Mouse (Mus musculus) CD4-positive, CD25-positive, alpha-beta regulatory T cell, adult 4 months (primary cell): ENCODE measurements around the gene Ak4. TPM values are rescaled to one million over a fixed set of nuclear protein-coding genes. Genes with fewer than 3 reads are reported as not detected.
"Not testable (repeated sequence)": the region's sequence is repeated elsewhere in the genome, so short reads cannot be mapped to it uniquely, and the experiment has no call there.

Experiments used
- ATAC-seq: one replicate; pipeline ENCODE4 v1.8.0; 2017
- polyA plus RNA-seq, 2 experiments: library from polyadenylated mRNA; unstranded; fragments of 100-300 nt; shearing (Covaris generic); gene quantifications; one replicate each; pipeline ENCODE4 v1.2.1; 2017

Gene Ak4
- polyA plus RNA-seq: under 1 TPM; 0.09 to 0.99 TPM

DNA sequence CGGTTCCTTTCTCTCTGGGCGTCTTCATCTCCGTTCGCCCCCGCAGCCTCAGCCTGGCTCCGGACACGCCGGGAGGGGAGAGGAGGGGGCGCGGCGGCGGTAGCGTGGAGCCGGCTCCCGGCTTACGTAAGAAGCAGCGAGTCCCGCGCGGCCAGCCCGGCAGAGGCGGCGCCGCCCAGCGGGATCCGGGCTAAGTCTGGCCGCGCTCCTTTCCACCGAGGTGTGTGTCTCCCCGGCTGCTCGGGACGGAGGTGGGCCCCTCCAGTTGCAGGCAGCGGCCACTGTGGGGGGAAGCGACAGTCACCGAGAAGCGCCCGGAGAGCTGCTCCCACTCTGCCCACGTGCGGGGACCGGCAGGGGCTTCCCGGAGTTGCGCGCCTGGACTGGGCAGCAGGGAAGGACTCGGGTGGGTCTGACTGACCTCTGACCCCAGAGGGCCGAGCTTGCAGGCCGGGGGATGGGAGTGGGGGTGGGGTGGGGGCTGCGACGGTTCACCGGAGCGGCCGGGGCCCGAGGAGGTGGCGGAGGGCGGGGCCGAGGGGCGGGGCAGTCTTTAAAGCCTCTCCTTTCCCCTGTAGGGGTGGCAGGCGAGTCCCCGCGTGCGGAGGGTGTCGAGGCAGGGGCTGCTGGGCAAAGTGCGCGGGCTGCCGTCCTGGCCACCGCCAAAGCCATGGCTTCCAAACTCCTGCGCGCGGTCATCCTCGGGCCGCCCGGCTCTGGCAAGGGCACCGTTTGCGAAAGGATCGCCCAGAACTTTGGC is at the start of gene Ak4:
TSS of gene Ak4 (plus strand) at position 127 of the 760 bp plus-strand sequence.
- ATAC-seq: peak; percentile 47

DNA sequence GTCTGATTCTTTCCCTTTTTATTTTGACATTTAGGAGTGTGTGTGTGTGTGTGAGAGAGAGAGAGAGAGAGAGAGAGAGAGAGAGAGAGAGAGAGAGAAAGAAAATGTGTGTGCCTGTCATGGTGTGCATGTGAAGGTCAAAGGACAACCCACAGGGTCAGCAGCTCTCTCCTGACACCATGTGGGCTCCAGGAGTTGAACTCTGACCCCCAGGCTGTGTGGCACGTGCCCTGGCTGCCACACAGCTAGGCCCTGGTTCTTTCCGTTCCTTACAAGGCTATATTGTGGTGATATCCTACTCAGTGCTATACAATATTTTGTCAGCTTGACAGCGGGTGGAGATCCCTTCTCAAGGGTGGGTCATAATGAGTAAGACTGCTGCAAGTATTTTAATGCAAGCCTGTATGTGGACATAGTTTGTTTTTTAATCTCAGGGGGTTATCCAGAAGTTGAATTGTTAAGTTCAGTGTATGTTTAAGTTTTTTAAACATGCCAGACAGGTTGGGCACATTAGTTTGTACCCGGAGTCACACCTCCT is 49.3 kb upstream of the Ak4 start:
- no peak for ATAC-seq

DNA sequence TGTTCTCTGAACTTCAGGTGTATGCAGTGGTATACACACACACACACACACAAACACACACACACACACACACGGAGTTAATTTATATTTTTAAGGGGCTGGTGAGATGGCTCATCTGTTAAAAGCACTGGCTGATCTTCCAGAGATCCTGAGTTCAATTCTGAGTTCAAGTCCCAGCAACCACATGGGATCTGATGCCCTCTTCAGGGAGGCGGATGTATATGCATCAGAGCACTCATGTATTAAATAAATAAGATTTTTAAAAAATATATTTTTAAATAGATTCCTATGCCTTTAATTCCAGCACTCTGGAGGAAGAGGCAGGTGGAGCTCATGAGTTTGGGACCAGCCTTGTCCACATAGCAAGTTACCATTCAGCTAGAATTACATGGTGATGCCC is 46.8 kb upstream of the Ak4 start:
- no peak for ATAC-seq

DNA sequence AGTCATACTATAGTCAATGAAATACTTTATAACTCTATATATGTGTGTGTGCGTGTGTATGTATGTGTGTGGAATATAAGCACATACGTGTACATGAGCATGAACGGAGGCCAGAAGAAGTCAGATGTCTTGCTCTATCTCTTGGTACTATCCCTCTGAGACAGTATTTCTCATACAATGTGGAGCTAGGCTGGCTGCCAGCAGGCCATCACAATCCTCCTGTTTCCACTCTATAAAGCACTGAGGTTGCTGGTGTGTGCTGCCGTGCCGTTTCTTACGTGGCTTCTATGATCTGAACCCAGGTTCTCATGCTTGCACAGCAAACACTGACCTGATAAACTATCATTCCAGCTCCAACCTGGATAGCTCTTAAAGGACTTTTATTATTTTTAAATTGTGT is 46.3 kb upstream of the Ak4 start:
- ATAC-seq: no peak

DNA sequence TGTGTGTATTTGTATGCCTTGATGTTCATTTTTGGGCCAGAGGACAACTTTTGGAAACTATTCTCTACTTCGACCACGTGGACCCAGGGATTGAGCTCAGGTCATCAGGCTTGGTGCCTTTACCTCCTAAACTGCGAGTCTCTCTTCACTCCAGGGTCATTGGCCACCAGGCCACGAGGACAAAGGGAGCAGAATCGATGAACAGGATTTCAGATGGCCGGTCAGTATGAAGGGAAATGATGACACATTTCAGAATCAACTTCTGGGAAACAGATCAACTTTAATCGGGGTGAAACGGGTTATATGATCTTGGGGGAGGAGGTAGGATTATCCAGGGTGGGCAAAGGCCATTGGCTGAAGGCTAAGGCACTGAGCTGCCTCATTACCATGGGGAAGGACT is 45.0 kb upstream of the Ak4 start:
- ATAC-seq: no peak

DNA sequence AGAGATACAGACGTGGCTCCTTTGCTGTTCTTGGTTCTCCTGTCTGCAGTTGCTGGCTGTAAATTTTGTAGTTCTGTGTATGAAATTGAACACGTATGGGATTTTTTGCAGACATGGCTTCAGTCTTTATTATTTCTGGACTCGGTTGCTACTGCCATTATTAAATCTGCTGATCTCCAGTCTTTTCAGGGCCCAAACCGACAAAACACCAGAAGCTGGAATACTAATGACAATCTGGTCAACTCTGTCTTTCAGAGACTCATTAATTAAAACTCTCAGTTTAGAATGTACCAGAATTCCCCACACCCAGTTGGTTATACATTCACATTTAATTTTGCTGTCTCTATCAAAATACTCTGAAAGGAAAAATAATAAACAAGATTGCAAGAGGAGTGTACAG is 42.2 kb upstream of the Ak4 start:
- ATAC-seq: no peak

DNA sequence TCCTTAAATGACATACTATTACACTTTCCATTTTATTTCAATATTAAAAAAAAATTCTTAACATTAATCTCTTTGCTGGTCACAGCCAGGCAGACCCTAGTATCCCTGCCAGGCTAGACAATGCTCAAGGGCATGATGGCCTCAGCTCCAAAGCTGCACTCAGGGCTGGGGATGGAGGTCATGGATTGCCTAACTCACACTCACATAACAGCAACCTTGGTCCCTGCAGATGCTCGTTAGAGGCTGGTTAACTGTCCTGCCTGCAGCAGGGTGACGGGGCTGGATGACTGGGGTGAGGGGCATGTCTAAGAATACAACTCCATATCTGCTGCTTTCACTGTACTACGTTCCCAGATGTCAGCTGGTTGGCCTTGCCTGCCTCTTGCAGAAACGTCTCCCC is 40.8 kb upstream of the Ak4 start:
- no peak for ATAC-seq

DNA sequence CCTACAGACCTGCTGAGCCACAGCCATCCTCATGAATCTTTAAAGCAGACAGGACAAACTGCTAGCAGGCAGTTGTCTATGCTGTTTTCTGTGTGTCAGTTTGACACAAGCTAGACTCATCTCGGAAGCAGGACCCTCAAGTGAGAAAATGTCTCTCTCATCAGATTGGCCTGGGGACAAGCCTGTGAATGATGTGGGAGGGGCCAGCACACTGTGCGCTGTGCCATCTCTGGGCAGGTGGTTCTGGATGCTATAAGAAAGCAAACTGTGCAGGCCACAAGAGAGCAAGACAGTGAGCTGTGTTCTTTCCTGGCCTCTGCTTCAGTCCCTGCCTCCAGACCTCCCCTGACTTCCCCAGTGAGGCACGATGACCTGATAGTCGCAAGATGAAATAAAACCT is 40.3 kb upstream of the Ak4 start:
- ATAC-seq: no peak

DNA sequence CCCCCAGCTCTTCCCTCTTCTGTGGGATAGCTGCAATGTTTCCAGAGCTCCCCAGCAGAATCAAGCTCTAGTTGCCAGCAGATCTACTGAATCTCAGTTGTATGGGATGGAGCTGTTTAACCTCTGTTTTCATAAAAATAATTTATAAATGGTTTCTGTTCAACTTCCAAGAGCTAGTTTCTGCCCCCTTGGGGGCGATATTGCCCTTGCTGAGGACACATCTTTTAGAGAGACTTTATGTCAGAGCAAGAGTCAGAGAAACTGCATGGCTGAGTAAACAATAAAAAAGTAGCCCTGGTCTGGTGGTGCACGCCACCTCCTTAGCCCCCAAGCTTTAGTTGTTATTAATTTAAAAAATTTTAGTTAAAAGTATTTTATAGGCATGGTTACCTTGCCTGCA is 34.1 kb upstream of the Ak4 start:
- no peak for ATAC-seq

DNA sequence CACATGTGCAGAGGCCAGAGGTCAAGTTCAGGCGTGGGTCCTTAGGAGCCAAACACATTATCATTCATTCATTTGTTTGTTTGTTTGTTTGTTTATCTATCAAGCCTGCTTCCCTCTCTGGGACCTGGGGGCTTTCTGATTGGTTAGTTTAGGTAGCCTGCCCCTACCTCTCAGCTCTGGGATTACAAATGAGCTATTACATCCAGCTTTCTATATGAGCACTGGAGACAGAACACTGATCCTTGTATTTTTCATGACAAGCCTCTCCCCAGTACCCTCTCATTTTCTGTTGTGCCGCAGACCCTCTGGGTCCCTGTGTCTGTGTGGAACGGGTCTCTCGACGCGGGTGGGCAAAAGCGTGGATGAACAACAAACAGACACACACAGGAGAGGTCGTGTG is 30.8 kb upstream of the Ak4 start:
- no peak for ATAC-seq

DNA sequence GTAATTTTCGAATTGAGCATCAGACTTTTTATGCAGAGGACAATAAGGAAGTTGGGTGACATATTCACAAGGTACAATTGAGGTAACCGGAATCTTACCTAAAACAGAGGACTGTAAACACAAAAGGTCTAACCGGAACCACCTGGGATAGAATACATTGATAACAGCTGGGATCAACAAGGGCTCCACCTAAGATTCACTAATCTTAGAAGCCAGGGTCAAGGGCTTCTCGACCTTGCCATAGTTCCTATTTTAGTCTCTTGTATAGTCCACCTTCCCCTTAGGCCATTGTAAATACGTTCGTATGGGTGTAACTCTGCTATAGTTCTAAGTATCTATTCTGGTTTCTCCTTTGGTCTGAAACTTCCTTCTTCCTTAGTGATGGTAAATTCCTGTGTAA is 30.4 kb upstream of the Ak4 start:
- ATAC-seq: not testable (repeated sequence)

DNA sequence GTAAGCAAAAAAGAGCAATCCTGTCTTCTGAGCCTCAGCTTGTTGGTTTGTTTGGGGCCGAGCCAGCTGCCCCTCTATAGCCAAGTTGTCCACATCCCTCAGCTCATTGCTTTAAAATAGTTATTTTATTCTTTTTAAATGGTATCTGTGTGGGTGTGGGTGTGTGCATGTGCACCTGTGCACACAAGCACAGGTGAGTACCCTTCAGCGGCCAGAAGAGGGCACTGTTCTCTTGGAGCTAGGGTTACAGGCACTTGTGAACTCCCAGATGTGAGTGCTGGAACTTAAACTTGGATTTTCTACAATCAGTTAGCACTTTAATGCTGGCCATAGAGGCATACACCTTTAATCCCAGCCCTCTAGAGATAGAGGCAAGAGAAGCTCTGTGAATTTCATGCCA is 26.8 kb upstream of the Ak4 start:
- ATAC-seq: no peak

DNA sequence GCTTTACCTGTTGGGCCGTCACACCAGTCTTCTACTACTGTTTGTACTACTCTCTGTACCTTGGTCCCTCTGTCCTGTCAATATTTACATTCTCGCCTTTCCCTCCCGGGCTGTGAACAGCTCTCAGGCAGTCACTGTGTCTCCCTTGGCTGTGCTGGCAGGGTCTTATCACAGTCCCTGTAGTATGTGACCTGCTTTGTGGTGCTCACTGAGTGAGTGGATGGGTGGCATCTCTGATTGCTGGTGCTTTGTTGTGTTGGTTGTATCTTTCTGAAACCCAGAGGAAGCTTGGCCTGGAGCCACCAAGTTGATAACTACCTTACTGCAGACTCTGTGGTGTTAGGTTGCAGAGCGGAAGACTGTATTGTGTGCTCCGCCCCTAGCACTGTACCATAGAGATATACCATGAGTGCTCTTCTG is 25.8 kb upstream of the Ak4 start:
- ATAC-seq: no peak

DNA sequence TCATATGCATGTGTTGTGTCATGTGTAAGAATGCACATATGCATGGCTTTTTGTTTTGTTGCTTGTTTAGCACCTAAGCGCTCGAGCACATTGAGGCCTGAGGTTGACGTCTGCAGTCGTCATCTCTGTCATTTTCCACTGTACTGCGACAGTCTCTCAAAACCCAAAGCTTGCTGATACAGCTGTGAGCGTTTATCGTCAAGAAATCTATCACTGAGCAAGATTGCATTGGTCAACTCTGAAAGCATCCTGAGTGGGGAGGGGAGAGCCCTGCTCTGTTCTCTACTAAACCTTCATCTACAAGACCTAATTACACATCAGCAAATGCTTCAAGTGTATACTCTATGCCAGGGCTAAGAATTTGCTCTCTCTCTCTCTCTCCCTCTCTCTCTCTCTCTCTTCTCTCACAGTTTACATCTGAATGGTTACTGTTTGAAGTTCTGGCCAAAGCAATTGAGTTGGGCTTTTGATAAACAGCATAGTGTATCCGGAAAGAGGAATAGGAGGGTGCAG is 24.0 kb upstream of the Ak4 start:
- no peak for ATAC-seq

DNA sequence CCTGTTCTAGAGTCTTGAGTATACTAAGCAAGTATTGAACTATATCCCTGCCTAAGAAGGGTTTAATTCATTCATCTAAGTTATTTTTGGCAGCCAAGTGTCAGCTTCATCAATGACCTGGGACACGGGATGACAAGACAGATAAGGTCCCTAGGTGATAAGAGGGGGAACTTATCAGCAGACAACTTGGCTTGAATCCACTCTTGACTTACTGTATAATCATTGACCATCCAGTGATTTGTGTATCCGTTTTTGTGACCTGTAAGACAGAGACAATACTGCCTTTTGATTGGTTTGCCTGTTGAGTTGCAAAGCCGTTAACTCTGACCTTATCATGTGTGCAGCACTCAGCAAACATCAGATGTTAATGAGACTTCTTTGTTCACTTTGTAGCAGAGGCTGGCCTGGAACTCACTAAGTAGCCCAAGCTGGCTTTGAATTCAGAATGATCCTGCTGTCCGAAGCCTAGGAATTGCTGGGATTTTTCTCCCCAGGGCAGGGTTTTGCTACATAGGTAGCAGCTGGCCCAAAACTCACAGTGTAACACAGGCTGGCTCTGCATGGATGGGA is 19.0 kb upstream of the Ak4 start:
- ATAC-seq: no peak

DNA sequence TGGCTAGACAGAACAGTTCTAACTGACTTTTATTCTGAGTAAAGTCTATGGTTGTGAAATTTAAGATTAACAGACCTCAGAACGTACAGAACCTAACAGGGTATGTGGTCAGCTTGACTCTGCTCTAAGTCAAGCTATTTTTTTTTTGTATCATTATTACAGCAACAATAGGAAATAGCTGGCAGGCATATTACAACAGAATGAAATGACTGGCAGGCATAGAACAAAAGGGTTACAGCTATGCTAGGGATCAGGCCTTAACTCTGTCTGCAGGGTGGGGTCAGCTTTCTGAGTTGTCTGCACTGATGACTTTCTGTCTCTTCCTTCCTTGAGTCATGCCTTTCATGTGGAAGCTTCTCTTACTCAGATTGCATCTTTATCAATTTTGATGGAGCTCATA is 17.1 kb upstream of the Ak4 start:
- no peak for ATAC-seq

DNA sequence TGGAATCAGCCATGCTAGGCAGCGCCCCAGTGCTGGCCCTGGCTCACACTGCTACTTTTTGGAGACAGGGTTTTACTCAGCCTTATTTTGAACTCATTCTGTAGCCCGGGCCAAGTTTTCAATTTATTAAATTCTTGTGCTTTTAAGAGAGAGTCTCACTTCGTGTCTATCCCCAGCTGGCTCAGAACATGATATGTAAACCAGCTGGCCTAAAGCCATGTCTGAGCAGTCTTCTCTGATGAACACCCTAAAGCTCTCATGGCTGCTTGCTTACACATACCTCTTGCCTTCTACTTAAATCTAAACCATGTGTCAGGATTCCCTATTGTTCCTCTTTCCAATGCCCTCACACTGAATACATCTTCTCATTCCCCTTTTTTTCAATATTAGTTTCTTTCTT is 14.2 kb upstream of the Ak4 start:
- ATAC-seq: no peak

DNA sequence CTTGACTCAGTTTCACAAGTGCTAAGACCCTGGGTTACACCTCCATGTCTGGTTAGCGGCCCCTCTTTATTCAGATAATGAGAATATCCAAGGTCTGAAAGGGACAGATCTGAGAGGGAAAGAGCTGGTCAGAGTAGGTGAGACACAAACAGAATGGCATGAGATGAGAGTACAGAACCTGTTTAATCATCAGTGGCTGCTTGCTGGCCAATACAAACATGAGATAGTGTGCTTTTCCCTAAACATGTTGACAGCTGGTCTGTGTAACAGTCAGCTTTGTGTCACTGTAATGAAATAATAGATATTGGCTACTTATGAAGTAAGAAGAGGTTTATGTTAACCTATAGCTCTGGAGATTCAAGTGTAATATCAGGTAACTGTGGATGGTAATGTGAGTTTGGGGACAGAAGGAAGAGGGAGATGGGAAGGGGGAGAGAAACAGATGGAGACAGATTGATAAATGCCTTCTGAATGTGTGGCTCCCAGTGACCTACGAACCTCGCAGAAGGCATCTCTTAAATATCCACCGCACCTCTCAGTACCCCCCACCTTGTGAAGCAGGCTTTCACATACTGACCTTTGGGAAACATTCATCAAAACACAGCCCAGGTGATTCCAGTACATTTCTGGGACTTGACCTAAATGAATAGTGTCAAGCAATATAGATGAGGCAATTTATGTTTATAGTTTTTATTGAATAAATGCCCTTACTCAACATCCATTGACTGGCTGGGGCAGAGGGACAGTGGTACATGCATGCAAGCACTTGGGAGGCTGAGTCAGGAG is 12.5 kb upstream of the Ak4 start:
- ATAC-seq: no peak

DNA sequence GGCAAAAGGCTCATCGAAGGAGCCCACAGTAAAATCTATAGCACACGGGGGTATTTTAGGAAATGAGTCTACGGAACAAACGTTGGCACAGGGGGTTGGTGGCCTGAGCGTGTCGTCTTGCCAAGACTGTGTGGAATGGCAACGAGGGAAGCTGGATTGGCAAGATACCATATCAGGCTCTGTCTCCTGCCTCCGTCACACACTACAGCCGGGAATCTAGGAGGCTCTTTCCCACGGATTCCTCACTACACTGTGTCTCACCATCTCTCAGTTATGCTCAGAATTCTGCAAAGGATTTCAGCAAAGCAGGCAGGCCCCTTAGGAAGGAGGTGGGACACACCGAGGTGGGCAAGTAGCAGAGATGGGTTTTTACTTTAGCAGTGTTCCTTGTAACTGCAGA is 2.1 kb upstream of the Ak4 start:
- no peak for ATAC-seq

DNA sequence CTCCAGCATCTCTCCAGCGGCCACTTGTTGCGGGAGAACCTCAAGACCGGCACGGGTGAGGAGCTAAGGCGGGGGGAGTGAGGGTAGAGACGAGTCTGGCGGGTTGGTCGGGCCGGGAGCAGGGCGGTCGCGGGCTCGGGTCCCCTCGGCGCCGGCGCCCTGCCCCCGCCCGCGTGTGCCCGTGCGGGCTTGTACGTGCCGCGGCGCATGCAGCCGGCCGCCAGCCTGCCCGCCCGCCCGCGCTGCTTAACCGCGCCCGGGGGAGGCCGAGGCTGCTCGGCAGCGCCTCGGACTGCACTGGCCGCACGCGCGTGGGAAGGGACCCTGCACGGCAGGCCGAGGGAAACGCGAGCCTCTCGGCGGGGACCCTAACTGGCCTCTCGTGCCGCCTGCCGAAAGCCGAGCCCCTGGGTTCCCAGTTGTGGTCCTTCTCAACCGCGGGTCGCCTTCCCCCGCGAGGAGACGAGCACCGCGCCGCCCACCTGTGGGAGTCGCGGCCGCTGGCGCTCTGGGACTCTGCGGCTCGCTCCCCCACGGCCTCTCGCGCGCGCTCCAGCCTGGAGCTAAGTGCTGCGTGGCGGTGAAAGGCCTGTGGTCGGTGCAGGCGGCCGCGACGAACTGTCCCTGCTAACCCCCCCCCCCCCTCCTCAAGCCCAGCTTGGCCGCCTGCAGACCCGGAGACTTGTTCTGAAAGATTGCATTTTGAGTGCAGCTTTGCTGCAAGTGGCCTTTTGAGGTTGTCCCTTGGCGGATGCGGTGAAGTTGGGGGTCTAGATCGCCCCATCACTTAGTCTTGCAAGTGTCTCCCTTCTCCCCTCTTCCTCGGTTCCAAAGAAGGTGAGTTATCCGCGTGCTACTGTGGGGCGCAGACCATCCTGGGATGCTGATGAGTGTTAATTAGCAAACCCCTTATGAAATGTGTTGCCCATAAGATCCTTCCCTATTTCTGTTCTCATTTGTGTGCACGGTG is 1.1 kb downstream of the Ak4 start:
- ATAC-seq: peak; percentile 26

DNA sequence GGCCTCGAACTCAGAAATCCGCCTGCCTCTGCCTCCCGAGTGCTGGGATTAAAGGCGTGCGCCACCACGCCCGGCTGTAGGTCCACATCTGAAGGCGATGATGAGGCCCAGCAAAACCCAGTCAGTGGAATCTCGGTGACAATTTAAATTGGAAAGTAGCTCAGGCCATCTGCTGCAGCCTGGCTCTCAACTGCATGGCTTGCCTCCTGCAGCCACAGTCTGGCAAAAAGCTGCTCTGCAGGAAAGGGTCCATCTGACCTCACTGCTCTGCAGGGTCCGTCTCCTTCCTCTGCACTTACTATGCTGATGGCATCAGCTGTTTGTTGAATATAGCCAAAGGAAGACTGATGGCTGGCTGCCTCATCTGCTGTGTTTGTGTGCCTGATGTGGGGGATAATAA is 3.9 kb downstream of the Ak4 start:
- no peak for ATAC-seq

DNA sequence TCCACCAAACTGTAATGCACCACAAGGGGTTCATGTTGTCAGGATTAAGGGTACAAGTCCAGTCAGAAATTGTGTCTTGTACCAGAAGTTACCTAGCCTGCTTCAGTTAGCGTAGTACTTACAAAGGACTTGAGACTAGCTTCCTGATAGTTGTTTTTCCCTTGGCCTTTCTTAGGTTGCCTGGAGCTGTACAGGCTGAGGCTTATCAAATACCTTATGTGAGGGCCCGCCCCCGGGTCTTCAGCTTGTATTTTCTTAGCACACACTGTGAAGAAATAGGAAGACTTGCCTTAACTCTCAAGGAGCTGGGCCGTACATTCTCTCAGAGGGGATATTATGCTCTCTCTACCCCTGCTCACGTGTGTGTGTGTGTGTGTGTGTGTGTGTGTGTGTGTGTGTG is 4.5 kb downstream of the Ak4 start:
- no peak for ATAC-seq
